Mouse (Mus musculus) effector memory CD4-positive, alpha-beta T cell, adult 7 months (primary cell): ENCODE measurements around the gene Gm9112. TPM values are rescaled to one million over a fixed set of nuclear protein-coding genes. Genes with fewer than 3 reads are reported as not detected.

Source experiments
- polyA plus RNA-seq: library from polyadenylated mRNA; unstranded; fragments of 100-300 nt; shearing (Covaris generic); gene quantifications from one replicate; pipeline ENCODE4 v1.2.1, GENCODE M21; 2017

Gm9112 gene
- polyA plus RNA-seq = not detected

DNA sequence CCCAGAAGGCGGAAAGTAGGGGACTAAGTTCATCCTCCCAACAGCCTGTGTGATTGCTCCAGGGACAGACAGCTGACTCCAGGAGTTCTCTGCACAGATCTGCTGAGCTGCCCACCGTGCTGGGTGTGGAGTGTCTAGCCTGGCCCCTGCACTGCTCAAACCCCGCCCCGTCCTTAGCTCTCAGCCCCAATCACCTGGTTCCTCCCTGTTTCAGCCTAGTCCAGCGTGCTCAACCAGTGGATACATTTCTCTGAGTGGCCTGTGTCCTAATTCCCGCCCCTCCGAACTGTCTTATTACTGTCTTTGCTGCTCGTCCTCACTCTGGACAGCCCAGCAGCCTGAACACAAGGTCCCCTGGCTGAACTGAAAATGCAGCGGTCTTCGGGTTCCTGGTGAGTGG, at the start of gene Gm9112, which contains the start of gene Dmrtc1b:
TSS of gene Gm9112 (minus strand) at position 101 of the 400 bp plus-strand sequence.
TSS of gene Dmrtc1b (plus strand) at position 331 of the 400 bp plus-strand sequence.

DNA sequence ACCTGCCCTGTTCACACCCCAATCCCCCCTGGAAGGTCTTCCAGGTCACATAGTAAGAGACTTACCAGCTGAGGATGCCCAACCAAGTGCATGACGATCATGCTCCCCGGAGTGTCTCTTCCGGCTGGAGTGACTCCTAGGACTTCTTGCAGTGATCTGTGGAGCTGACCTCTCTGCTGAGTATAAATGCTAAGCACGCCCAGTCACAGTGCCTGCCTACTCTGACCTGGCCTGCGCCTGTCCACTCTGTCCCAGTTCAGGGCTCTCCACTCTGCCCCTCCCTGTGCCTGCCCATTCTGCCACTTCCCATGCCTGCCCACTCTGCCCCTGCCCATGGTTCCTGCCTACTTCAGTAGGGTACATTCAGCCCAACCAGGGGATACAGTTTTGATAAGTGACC, 20.6 kb downstream of the Gm9112 start, which contains the start of gene Gm3880:
TSS of gene Gm3880 (minus strand) at position 101 of the 400 bp plus-strand sequence.

Other genes starting within 250 kb of the Gm9112 start
- gene Hdac8, start 202.3 kb downstream of the Gm9112 start, polyA plus RNA-seq = 10.0 TPM
- 0.59 TPM for gene Phka1, start 63.4 kb downstream of the Gm9112 start, polyA plus RNA-seq
- gene Gm3880, start 20.7 kb downstream of the Gm9112 start, polyA plus RNA-seq = not detected
- not detected for gene Dmrtc1b, start 230 bp upstream of the Gm9112 start, polyA plus RNA-seq
- gene Dmrtc1c1, start 95.3 kb upstream of the Gm9112 start, polyA plus RNA-seq = not detected
- gene Dmrtc1c2, start 147.0 kb upstream of the Gm9112 start, polyA plus RNA-seq = not detected
- gene 1700031F05Rik, start 160.3 kb upstream of the Gm9112 start, polyA plus RNA-seq = 0.39 TPM
- not detected for gene Dmrtc1a, start 201.1 kb upstream of the Gm9112 start, polyA plus RNA-seq
- gene 1700011M02Rik, start 201.3 kb upstream of the Gm9112 start, polyA plus RNA-seq = not detected
- gene 1700018G05Rik, start 220.7 kb upstream of the Gm9112 start, polyA plus RNA-seq = not detected